Mouse (Mus musculus): ENCODE measurements around the gene Fam168a.
A peak's percentile ranks its signal among the peaks of the same experiment; 100 is the strongest.
"Not testable (repeated sequence)": the region's sequence is repeated elsewhere in the genome, so short reads cannot be mapped to it uniquely, and the experiment has no call there.

Gene Fam168a

GRCm38 (mm10) chr7:100842175-100842574 is 135.7 kb downstream of the Fam168a start:
- DNase-seq (ENCODE audit: low spot score) = no peak

DNA sequence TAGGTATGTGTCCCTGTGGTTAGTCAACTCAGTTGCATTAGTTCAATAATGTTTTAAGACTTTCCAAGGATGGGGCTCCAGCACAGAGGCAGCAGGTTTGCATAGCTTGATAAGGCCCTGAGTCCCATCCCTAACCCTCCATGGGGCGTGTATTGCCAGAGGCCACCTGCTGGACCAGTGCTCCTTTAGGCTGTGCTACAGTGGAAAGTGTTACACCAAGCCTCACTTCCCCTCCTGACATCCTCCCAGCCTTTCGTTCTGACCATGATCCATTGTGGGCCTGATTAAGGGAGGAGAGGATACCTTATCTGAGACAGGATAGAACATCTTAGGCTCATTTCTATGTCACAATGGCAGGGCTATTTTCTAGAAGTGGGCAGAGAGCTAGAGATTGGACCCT is 137.4 kb downstream of the Fam168a start:
- no peak for DNase-seq (ENCODE audit: low spot score)

DNA sequence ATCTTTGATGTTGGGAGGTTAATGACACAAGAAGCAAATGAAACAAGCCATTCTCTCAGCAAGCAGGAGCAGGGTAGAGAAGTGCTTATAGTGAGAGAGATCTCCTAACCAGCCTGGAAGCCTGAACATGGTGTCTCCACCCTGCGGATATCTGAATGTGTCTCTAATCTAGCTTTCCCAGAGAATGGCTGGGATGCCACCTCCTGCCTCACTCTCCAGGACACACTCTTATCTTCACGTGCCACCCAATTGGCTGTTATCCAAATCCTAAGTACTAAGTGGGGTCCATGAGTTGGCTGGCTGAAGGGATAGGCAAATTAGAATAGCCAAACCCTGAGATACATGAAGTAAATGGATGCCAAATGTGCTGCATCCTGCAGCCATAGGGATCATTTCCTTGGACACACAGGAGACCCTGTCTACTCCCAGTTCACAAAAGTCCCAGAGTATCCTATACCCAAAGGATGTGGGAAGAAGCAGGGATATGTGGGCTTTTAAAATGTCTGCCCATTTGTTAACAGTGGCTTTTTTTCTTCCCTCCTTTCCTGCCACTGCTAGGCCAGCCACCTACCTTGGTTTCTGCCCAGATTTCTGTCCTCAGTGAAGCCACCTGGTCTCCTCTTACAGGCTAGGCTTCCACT is 138.1 kb downstream of the Fam168a start:
- DNase-seq (ENCODE audit: low spot score) = no peak

DNA sequence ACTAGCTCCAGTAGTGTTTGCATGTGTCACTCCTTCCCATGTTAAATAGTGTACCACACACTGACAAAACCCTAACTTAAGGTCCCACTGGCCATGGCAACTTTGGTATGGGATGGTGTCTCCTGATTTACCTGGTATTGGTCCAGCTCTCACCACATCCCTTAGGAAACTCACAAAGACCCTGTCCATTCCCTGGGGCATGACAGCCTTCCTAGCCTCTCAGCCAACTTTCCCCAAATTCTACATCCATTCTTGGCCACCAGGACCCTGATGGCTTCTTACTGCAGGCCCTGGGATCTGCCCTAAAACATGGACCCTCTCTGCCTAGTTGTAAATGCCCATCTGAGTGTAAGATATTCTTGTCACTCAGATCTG is 138.6 kb downstream of the Fam168a start:
- no peak for DNase-seq (ENCODE audit: low spot score)

GRCm38 (mm10) chr7:100845412-100845811 is 139.0 kb downstream of the Fam168a start:
- DNase-seq (ENCODE audit: low spot score) = no peak

DNA sequence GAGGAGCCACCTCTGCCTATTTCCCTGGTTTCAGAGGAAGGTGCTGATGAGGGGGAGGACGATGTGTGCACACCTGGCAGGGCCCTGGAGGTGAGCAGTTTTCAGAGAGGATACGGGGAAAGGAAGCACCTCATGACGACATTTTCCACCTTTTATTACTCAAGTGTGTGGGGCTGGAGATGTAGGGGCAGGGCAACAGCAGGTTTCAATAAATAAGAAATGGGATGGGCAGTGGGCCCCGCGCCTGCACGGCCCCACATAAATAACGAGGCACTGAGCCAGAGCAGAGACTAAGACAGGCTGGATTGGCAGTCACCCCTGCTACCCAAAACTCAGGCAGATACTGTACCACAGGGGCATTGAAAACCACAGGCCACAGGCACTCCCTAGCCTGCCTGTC is 139.6 kb downstream of the Fam168a start:
- not testable (repeated sequence) for DNase-seq (ENCODE audit: low spot score)

- no peak for DNase-seq (ENCODE audit: low spot score)
Measured at GRCm38 (mm10) chr7:100847131-100847530, 140.7 kb downstream of the Fam168a start.

DNA sequence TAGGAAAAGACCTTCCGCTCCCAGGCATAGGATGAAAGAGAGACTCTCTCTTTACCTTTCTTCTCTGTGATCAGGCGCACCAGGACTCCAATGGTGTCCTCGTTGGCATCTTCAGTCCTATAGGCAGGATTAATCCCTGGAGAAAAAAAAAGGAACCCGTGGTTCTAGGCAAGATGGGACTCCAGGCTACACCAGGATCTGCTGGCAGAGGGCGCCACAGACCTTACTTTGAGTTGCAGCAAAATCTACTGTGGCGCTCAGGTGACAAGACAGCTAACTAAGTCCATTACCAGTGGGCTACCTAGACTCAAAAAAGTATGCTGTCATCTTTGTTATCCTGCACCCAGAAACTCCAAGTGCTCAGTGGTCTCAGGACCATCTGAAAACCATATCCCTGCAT is 142.3 kb downstream of the Fam168a start:
- peak; percentile 59 for DNase-seq (ENCODE audit: low spot score)

DNA sequence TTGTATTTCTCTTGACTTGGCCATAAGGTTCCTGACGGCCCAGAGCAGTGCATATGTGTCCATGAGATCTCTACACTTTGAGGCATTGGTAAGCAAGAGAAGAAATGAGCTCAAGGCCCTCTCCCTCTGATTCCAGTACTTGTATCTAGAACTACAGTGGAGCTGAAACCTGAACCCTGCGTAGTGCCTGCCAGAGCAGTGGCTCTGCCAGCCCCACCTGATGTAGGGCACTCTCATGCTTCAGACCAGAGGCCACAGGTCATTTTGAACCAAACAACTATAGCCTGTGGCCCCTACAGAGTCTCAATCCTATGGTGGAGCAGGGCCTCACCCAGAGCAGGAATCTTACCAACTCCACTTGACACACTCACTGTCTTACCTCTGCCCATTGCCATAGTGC is 143.1 kb downstream of the Fam168a start:
- DNase-seq (ENCODE audit: low spot score) = no peak

- no peak for DNase-seq (ENCODE audit: low spot score)
Measured at GRCm38 (mm10) chr7:100851481-100852356, 145.3 kb downstream of the Fam168a start.

GRCm38 (mm10) chr7:100853396-100853795 is 147.0 kb downstream of the Fam168a start:
- no peak for DNase-seq (ENCODE audit: low spot score)

GRCm38 (mm10) chr7:100854137-100854814 is 147.8 kb downstream of the Fam168a start:
- DNase-seq (ENCODE audit: low spot score) = no peak

GRCm38 (mm10) chr7:100854861-100855260 is 148.4 kb downstream of the Fam168a start:
- no peak for DNase-seq (ENCODE audit: low spot score)

DNA sequence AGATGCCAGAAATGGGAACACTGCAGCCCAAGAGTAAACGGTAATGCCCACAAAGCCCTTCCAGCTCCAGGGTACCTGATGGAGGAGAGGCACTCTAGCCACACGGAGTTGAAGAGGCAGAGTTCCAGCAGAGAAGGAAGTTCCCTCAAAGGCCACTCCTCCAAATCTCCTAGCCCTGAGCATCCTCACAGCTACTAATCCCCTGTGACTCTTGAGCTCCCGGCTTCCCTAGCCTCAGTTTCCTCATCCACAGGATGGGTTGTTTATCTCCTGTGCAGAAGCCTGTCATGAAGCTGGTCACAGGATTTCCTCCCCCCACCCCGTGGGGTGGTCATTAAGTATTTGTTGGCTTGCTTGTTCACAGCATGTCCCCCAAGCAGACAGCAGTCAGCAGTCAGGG is 148.9 kb downstream of the Fam168a start:
- DNase-seq (ENCODE audit: low spot score) = no peak

DNA sequence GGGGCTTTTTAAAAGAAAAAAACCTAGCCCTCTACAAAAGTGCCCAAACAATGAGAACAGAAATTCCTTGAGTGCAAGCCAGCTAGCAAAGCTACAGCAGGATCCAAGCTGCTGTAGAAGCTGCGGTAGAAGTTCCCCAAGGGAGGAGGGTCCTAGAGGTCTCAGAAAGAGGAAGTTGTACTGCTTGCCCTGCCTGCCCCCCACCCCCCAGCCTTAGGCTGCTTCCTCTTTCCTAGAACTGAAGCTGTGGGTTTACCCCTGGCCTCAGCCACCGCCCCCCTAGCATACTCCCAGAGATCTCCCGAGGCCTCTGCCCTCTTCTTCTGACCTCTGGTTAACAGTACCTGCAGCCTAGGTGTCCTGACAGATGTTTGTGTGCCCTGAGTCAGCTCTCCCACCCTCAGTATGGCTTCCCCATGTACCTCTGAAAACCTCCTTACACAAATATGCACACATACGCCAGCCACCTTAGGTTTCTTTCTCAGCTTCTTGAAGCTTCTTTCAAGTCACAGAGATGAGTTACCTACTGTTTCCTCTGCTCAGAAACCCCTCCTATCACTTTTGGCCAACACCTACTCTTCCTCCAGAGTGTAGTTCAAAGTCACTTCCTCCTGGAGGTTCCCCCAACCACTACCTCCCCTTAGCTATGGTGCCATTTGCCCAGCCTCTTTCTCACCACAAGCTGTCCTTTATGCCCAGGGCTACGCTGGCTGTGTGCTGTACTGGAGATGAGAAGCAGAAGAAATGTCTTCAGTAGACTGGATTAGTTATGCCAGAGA is 149.5 kb downstream of the Fam168a start:
- DNase-seq (ENCODE audit: low spot score) = no peak

GRCm38 (mm10) chr7:100860450-100860849 is 154.0 kb downstream of the Fam168a start:
- DNase-seq (ENCODE audit: low spot score) = no peak

DNA sequence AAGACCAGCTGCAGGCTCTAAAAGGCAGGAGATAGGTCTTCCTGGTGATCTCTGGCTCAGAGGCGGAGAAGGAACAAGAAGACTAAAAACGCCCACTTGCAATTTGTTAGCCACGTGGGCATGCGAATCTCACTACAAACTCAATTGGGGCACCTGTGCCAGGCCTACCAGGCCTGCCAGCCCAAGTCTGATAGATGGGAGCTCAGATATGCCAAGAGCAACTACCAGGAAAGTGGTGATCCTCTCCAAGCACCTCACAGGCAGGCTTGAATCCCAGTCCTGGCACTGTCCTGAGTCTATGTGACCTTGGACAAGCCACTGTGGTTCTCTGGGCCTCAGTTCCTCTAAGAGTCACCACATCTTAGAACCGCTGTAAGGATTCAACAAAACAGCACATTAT is 154.8 kb downstream of the Fam168a start:
- no peak for DNase-seq (ENCODE audit: low spot score)

DNA sequence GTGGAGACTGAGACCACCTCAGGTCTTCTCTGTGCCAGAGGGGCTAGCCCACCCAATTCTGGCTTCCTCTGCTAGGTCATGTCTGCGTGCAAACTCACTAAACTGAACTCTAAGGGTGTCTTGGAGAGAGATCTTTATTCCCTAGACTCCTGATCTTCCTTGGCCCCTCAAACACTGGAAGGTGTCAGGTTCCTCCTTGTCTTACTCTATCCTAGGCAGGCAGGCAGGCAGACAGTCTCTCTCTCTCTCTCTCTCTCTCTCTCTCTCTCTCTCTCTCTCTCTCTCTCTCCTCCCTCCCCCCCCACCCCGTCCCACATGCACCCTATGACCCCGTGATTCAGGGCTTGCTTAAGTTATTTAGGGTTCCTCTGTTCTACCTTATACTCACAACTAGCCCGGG is 155.9 kb downstream of the Fam168a start:
- DNase-seq (ENCODE audit: low spot score) = no peak

- peak; percentile 92 for DNase-seq (ENCODE audit: low spot score)
Measured at GRCm38 (mm10) chr7:100862828-100863638, 156.6 kb downstream of the Fam168a start, which contains the start of gene Relt. Relt (minus strand) TSS chr7:100863446.

GRCm38 (mm10) chr7:100866675-100867074 is 160.2 kb downstream of the Fam168a start:
- DNase-seq (ENCODE audit: low spot score) = peak; percentile 53

GRCm38 (mm10) chr7:100867561-100867960 is 161.1 kb downstream of the Fam168a start:
- no peak for DNase-seq (ENCODE audit: low spot score)

Measured in ovary, postnatal 14 days (tissue).